Mouse (Mus musculus) thymus, adult 2 months (tissue): Measurements from ENCODE around the gene Hscb.

Experiments
- CTCF ChIP-seq: fragments of 200-500 bp; IDR thresholded peaks from 2 replicates; pipeline ENCODE4 v1.5.1; 2012; ENCODE audit warnings: mild to moderate bottlenecking, control low read depth, low read length, moderate library complexity, borderline replicate concordance; ENCODE audit not compliant: control insufficient read depth, poor library complexity, insufficient read depth; ENCODE audit errors: extremely low read depth
- POLR2A ChIP-seq: fragments of 200-500 bp; IDR thresholded peaks from 2 replicates; pipeline ENCODE4 v1.6.1; 2012; ENCODE audit warnings: mild to moderate bottlenecking, low read length, control low read depth, moderate library complexity; ENCODE audit not compliant: control insufficient read depth, poor library complexity, insufficient read depth; ENCODE audit errors: extremely low read depth

DNA sequence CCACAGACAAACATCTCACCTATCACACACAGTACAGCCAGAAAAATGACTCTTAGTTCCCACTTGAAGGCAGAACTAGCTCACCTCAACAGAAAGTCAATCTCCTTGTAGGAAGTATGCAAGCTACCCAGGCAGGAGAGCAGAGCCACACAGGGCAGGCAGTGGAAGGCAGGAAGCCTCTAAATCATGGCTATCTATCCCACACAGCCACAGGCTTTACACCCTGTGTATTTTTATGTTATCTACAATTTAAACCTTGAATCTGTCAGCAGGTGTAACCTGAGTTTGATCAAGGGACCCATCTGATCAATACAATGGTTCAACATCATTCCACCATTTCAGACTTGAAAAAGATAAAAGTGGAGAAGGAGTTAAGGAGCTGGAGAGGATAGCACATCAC lies 36.8 kb downstream of the Hscb start:
- TF ChIP-seq POLR2A = no peak
- TF ChIP-seq CTCF = no peak
